Mouse (Mus musculus): ENCODE results near the gene Wsb2. TPM values are rescaled to one million over a fixed set of nuclear protein-coding genes. Genes with fewer than 3 reads are reported as not detected.
"Not testable (repeated sequence)": the region's sequence is repeated elsewhere in the genome, so short reads cannot be mapped to it uniquely, and the experiment has no call there.

Gene Wsb2
- polyA plus RNA-seq, 1 experiment from 2014 or later = 213 TPM

GRCm38 (mm10) chr5:117398007-117398550, 41.0 kb downstream of the Wsb2 start:
- ATAC-seq (replicated peaks) = no peak
- Histone ChIP-seq H3K9me3 (no peaks in the 10 kb centered on the region), H3K27ac (replicated peaks) (no peak overlapping the region), H3K4me1 (no peaks in the 10 kb centered on the region), H3K9ac (replicated peaks) (no peak overlapping the region), H3K4me3 (no peak overlapping the region), H3K27me3 (no peaks in the 10 kb centered on the region), H3K36me3 (no peaks in the 10 kb centered on the region), H3K4me2 (replicated peaks) (no peak overlapping the region)
- 9% methylated on average over 4 of the region's 5 CpGs for WGBS

GRCm38 (mm10) chr5:117399281-117399680, 42.2 kb downstream of the Wsb2 start:
- 84% methylated on average over 9 of the region's 9 CpGs for WGBS
- Histone ChIP-seq H3K4me1 (no peaks in the 10 kb centered on the region), H3K27ac (replicated peaks) (no peak overlapping the region), H3K36me3 (no peaks in the 10 kb centered on the region), H3K4me2 (replicated peaks) (no peak overlapping the region), H3K9me3 (no peaks in the 10 kb centered on the region), H3K9ac (replicated peaks) (no peak overlapping the region), H3K27me3 (no peaks in the 10 kb centered on the region), H3K4me3 (no peak overlapping the region)
- ATAC-seq (replicated peaks) = no peak

GRCm38 (mm10) chr5:117403609-117404008, 46.5 kb downstream of the Wsb2 start:
- H3K36me3 ChIP-seq = no peaks in the 10 kb centered on the region
- ATAC-seq (replicated peaks) = no peak
- no peaks in the 10 kb centered on the region for H3K9me3 ChIP-seq
- H3K27ac ChIP-seq (replicated peaks) = no peak overlapping the region
- no peaks in the 10 kb centered on the region for H3K27me3 ChIP-seq
- no peak overlapping the region for H3K4me3 ChIP-seq
- H3K4me2 ChIP-seq (replicated peaks) = no peak overlapping the region
- H3K9ac ChIP-seq (replicated peaks) = no peak overlapping the region
- no peaks in the 10 kb centered on the region for H3K4me1 ChIP-seq
- 88% methylated on average over 8 of the region's 8 CpGs for WGBS

GRCm38 (mm10) chr5:117404671-117405070, 47.6 kb downstream of the Wsb2 start:
- WGBS = 92% methylated on average over 2 of the region's 2 CpGs
- H3K4me1 ChIP-seq = not testable (repeated sequence)

GRCm38 (mm10) chr5:117408216-117408615, 51.1 kb downstream of the Wsb2 start:
- 75% methylated on average over 4 of the region's 4 CpGs for WGBS

More at GRCm38 (mm10) chr5:117404671-117405070, 47.6 kb downstream of the Wsb2 start:
- not testable (repeated sequence) for H3K4me2 ChIP-seq (replicated peaks); H3K27ac ChIP-seq (replicated peaks); H3K27me3 ChIP-seq; ATAC-seq (replicated peaks); H3K36me3 ChIP-seq; H3K9me3 ChIP-seq; H3K4me3 ChIP-seq; H3K9ac ChIP-seq (replicated peaks)

GRCm38 (mm10) chr5:117409369-117409768, 52.3 kb downstream of the Wsb2 start:
- H3K4me1 ChIP-seq = peaks cover 4% of the 10 kb centered on the region
- H3K9me3 ChIP-seq = no peaks in the 10 kb centered on the region
- ATAC-seq (replicated peaks) = no peak
- no peak overlapping the region for H3K9ac ChIP-seq (replicated peaks)
- H3K36me3 ChIP-seq = no peaks in the 10 kb centered on the region
- H3K27me3 ChIP-seq = no peaks in the 10 kb centered on the region
- no peak overlapping the region for H3K4me3 ChIP-seq
- no peak overlapping the region for H3K4me2 ChIP-seq (replicated peaks)
- no peak overlapping the region for H3K27ac ChIP-seq (replicated peaks)
- WGBS = 78% methylated on average over 6 of the region's 6 CpGs

More at GRCm38 (mm10) chr5:117408216-117408615, 51.1 kb downstream of the Wsb2 start:
- Histone ChIP-seq H3K9me3 (no peaks in the 10 kb centered on the region), H3K27me3 (no peaks in the 10 kb centered on the region), H3K36me3 (no peaks in the 10 kb centered on the region), H3K4me1 (peaks cover 2% of the 10 kb centered on the region), H3K4me3 (no peak overlapping the region), H3K27ac (replicated peaks) (no peak overlapping the region), H3K9ac (replicated peaks) (no peak overlapping the region), H3K4me2 (replicated peaks) (no peak overlapping the region)
- no peak for ATAC-seq (replicated peaks)

- H3K27me3 ChIP-seq = no peaks in the 10 kb centered on the region
- ATAC-seq (replicated peaks) = peak; percentile 93
- H3K9ac ChIP-seq (replicated peaks) = peak within 1 kb of the TSS; percentile 69
- no peaks in the 10 kb centered on the region for H3K36me3 ChIP-seq
- peaks cover 22% of the 10 kb centered on the region for H3K4me1 ChIP-seq
- H3K4me3 ChIP-seq = peak within 1 kb of the TSS; percentile 73
- H3K27ac ChIP-seq (replicated peaks) = peak within 1 kb of the TSS; percentile 94
- WGBS = under 1% methylated on average over 78 of the region's 89 CpGs
- H3K4me2 ChIP-seq (replicated peaks) = peak within 1 kb of the TSS; percentile 81
- H3K9me3 ChIP-seq = no peaks in the 10 kb centered on the region
Observed at GRCm38 (mm10) chr5:117413507-117414501, 56.7 kb downstream of the Wsb2 start, which contains the start of gene Ksr2. Gene Ksr2, plus strand, starts transcription at chr5:117414000.

GRCm38 (mm10) chr5:117414611-117415010, 57.5 kb downstream of the Wsb2 start:
- Histone ChIP-seq H3K36me3 (no peaks in the 10 kb centered on the region), H3K4me3 (peak overlapping the region; percentile 73), H3K9me3 (no peaks in the 10 kb centered on the region), H3K4me2 (replicated peaks) (peak overlapping the region; percentile 81), H3K27ac (replicated peaks) (peak overlapping the region; percentile 94), H3K9ac (replicated peaks) (peak overlapping the region; percentile 69), H3K4me1 (peaks cover 22% of the 10 kb centered on the region), H3K27me3 (no peaks in the 10 kb centered on the region)
- ATAC-seq (replicated peaks) = no peak; the same call in 1 of the 2 replicates
- under 1% methylated on average over 10 of the region's 10 CpGs for WGBS

- Histone ChIP-seq H3K4me2 (replicated peaks) (peak overlapping the region; percentile 81), H3K36me3 (no peaks in the 10 kb centered on the region), H3K4me3 (peak overlapping the region; percentile 73), H3K9ac (replicated peaks) (peak overlapping the region; percentile 69), H3K9me3 (no peaks in the 10 kb centered on the region), H3K4me1 (peaks cover 22% of the 10 kb centered on the region), H3K27me3 (no peaks in the 10 kb centered on the region), H3K27ac (replicated peaks) (peak overlapping the region; percentile 94)
- 19% methylated on average over 19 of the region's 19 CpGs for WGBS
- no peak for ATAC-seq (replicated peaks)
Observed at GRCm38 (mm10) chr5:117415011-117415912, 58.2 kb downstream of the Wsb2 start.

- WGBS = 84% methylated on average over 2 of the region's 2 CpGs
- H3K9me3 ChIP-seq = no peaks in the 10 kb centered on the region
- H3K27me3 ChIP-seq = no peaks in the 10 kb centered on the region
- no peak overlapping the region for H3K4me2 ChIP-seq (replicated peaks)
- no peak overlapping the region for H3K4me3 ChIP-seq
- ATAC-seq (replicated peaks) = no peak
- no peaks in the 10 kb centered on the region for H3K36me3 ChIP-seq
- H3K4me1 ChIP-seq = peaks cover 22% of the 10 kb centered on the region
- H3K27ac ChIP-seq (replicated peaks) = no peak overlapping the region
- H3K9ac ChIP-seq (replicated peaks) = no peak overlapping the region
Observed at GRCm38 (mm10) chr5:117417442-117417841, 60.3 kb downstream of the Wsb2 start.
